ENCODE assay signal across 26 mouse cellular contexts in genomic region chr5:140381156-140381555, GRCm38 (mm10). TPM values are rescaled to one million over a fixed set of nuclear protein-coding genes. Genes with fewer than 3 reads are reported as not detected.
DNase-seq lines count a peak whose midpoint lies in the region; ATAC-seq and TF ChIP-seq lines count a peak whose summit lies in the region.
"Had no signal": no experiment of that assay in that cellular context is flagged by ENCODE, and none has a peak within 500 bp of the region (broad histone marks: within the 10 kb centered on the region; RNA-seq: fewer than 3 reads in every experiment).

No protein-coding gene starts in this region.

- H3K4me2 ChIP-seq in liver, embryonic 12.5 days: no peak overlapping the region
- no peak overlapping the region for H3K4me2 ChIP-seq in lung, postnatal 0 days (replicated peaks; ENCODE audit: low read depth, low read length)
- H3K4me2 ChIP-seq: embryonic facial prominence, embryonic 15.5 days; forebrain, embryonic 13.5 days; heart, embryonic 12.5 days; hindbrain, embryonic 14.5 days; limb, embryonic 12.5 days; midbrain, embryonic 12.5 days; stomach, embryonic 15.5 days had no signal

- peaks cover 51% of the 10 kb centered on the region; the same call in 1 of the 2 replicates for H3K79me2 ChIP-seq in liver, adult 2 months (ENCODE audit: control insufficient read depth, insufficient read depth, low read length)

- H3K36me3 ChIP-seq in liver, adult 2 months (ENCODE audit: control insufficient read depth, insufficient read depth, low read length): no peaks in the 10 kb centered on the region
- 0 out of 2 replicates have a peak, but pooled peaks cover 4% of the 10 kb centered on the region for H3K36me3 ChIP-seq in liver, embryonic 12.5 days
- no peaks in the 10 kb centered on the region for H3K36me3 ChIP-seq in lung, postnatal 0 days (ENCODE audit: insufficient read depth, low read length)
- H3K36me3 ChIP-seq: embryonic facial prominence, embryonic 15.5 days; heart, embryonic 12.5 days; limb, embryonic 12.5 days; midbrain, embryonic 12.5 days; stomach, embryonic 15.5 days had no signal

- WGBS in liver, adult 2 months: 78% methylated on average over 7 of the region's 7 CpGs
- 75% methylated on average over 7 of the region's 7 CpGs for WGBS in liver, embryonic 12.5 days (ENCODE audit: insufficient replicate concordance)
- WGBS in lung, postnatal 0 days: 67% methylated on average over 7 of the region's 7 CpGs

- no peak for TF ChIP-seq EP300 in lung, postnatal 0 days (IDR thresholded peaks at IDR 0.05)

- H3K4me3 ChIP-seq in liver, adult 2 months (ENCODE audit: insufficient read depth, low read depth, low read length): no peak overlapping the region
- no peak overlapping the region for H3K4me3 ChIP-seq in liver, embryonic 12.5 days
- no peak overlapping the region for H3K4me3 ChIP-seq in lung, postnatal 0 days (ENCODE audit: low read depth, low read length)
- H3K4me3 ChIP-seq: embryonic facial prominence, embryonic 10.5 days; embryonic facial prominence, embryonic 15.5 days; forebrain, embryonic 13.5 days; heart, embryonic 12.5 days; layer of hippocampus, adult 2 months; left cerebral cortex, adult 2 months; limb, embryonic 12.5 days; midbrain, embryonic 12.5 days; stomach, embryonic 15.5 days had no signal

- H3K27ac ChIP-seq in liver, adult 2 months (replicated peaks; ENCODE audit: insufficient read depth, low read depth, low read length): peak overlapping the region; percentile 57
- H3K27ac ChIP-seq in liver, embryonic 12.5 days: no peak overlapping the region
- peak overlapping the region; percentile 40 for H3K27ac ChIP-seq in lung, postnatal 0 days (ENCODE audit: low read length)
- H3K27ac ChIP-seq: embryonic facial prominence, embryonic 10.5 days; embryonic facial prominence, embryonic 15.5 days; forebrain, embryonic 13.5 days; hindbrain, embryonic 14.5 days; layer of hippocampus, adult 2 months; left cerebral cortex, adult 2 months; limb, embryonic 12.5 days; liver, embryonic 14.5 days; midbrain, embryonic 12.5 days; stomach, embryonic 15.5 days had no signal

- H3K27me3 ChIP-seq in liver, adult 2 months (ENCODE audit: control insufficient read depth, insufficient read depth, low read length): no peaks in the 10 kb centered on the region
- H3K27me3 ChIP-seq in liver, embryonic 12.5 days (replicated peaks): no peaks in the 10 kb centered on the region
- no peaks in the 10 kb centered on the region for H3K27me3 ChIP-seq in lung, postnatal 0 days (replicated peaks; ENCODE audit: insufficient read depth, low read length)
- H3K27me3 ChIP-seq: embryonic facial prominence, embryonic 15.5 days; forebrain, embryonic 13.5 days; heart, embryonic 12.5 days; limb, embryonic 12.5 days; midbrain, embryonic 12.5 days; stomach, embryonic 15.5 days had no signal

- ATAC-seq in liver, embryonic 12.5 days: no peak
- peak; percentile 63 for ATAC-seq in lung, postnatal 0 days
- ATAC-seq: CD4-positive, CD25-positive, alpha-beta regulatory T cell, adult 4 months; forebrain, embryonic 13.5 days; intestine, postnatal 0 days had no signal

- H3K9me3 ChIP-seq in liver, embryonic 12.5 days (replicated peaks): no peaks in the 10 kb centered on the region
- no peaks in the 10 kb centered on the region for H3K9me3 ChIP-seq in lung, postnatal 0 days (ENCODE audit: low read length)
- H3K9me3 ChIP-seq: embryonic facial prominence, embryonic 10.5 days; embryonic facial prominence, embryonic 15.5 days; forebrain, embryonic 13.5 days; heart, embryonic 12.5 days; limb, embryonic 12.5 days; midbrain, embryonic 12.5 days; stomach, embryonic 15.5 days had no signal

- TF ChIP-seq CTCF in liver, adult 2 months (IDR thresholded peaks at IDR 0.05; ENCODE audit: low read depth, low read length): no peak
- no peak for TF ChIP-seq CTCF in lung, postnatal 0 days (IDR thresholded peaks at IDR 0.05)

- no peak for TF ChIP-seq POLR2A in liver, adult 2 months (IDR thresholded peaks at IDR 0.05; ENCODE audit: extremely low read depth, insufficient read depth, low read length)

- H3K9ac ChIP-seq in liver, adult 2 months (ENCODE audit: low read depth, low read length): no peak overlapping the region
- H3K9ac ChIP-seq in liver, embryonic 12.5 days: no peak overlapping the region
- H3K9ac ChIP-seq in lung, postnatal 0 days (replicated peaks; ENCODE audit: low read depth): no peak overlapping the region
- H3K9ac ChIP-seq: embryonic facial prominence, embryonic 15.5 days; forebrain, embryonic 13.5 days; heart, embryonic 12.5 days; hindbrain, embryonic 14.5 days; limb, embryonic 12.5 days; liver, embryonic 14.5 days; midbrain, embryonic 12.5 days; stomach, embryonic 15.5 days had no signal

- peak; percentile 17 for DNase-seq in liver, adult 2 months (ENCODE audit: extremely low read depth, low read depth, low spot score)
- DNase-seq in lung, postnatal 0 days (ENCODE audit: low spot score): peak; percentile 76
- DNase-seq in lung, postnatal 25 days (ENCODE audit: low spot score): no peak
- DNase-seq in brain, adult 2 months (ENCODE audit: low read depth, low spot score): peak; percentile 29
- DNase-seq in lung, postnatal 36 days: peak; percentile 29
- no peak for DNase-seq in thymus, postnatal 36 days
- DNase-seq: adrenal gland, postnatal 25 days; cerebellum, adult 8-10 months; cerebellum, postnatal 25 days; gastrocnemius, postnatal 25 days; heart, postnatal 4 days; kidney, postnatal 25 days had no signal

- H3K4me1 ChIP-seq in liver, adult 2 months (ENCODE audit: control insufficient read depth, insufficient read depth, low read length): peaks cover 27% of the 10 kb centered on the region
- peaks cover 50% of the 10 kb centered on the region for H3K4me1 ChIP-seq in liver, embryonic 12.5 days
- no peaks in the 10 kb centered on the region for H3K4me1 ChIP-seq in lung, postnatal 0 days (ENCODE audit: insufficient read depth, low read depth, low read length)

RNA-seq across cellular contexts. Expression of gene Snx8, which starts 7.9 kb away (rescaled TPM):
- 12.5 and 14.0 TPM in 2 replicates for total RNA-seq in liver, adult 2 months (2014; rRNA removed)
- polyA plus RNA-seq in liver, adult 2 months (2012; rRNA removed): 10.2 and 11.2 TPM in 2 replicates
- polyA plus RNA-seq in liver, embryonic 12.5 days (2016; fragmentation: Nextera tagmentation; extraction: Ambion mirVana): 11.9 and 14.0 TPM in 2 replicates
- 16.7 and 17.1 TPM in 2 replicates for polyA plus RNA-seq in lung, postnatal 0 days (2015; fragmentation: Nextera tagmentation; extraction: Ambion mirVana)

RNA-seq across cellular contexts. Expression of gene Eif3b, which starts 38.0 kb away (rescaled TPM):
- 37.9 and 51.5 TPM in 2 replicates for total RNA-seq in liver, adult 2 months (2014; rRNA removed)
- polyA plus RNA-seq in liver, adult 2 months (2012; rRNA removed): 58.3 and 64.8 TPM in 2 replicates
- polyA plus RNA-seq in liver, embryonic 12.5 days (2016; fragmentation: Nextera tagmentation; extraction: Ambion mirVana): 217 and 229 TPM in 2 replicates
- 69.8 and 81.5 TPM in 2 replicates for polyA plus RNA-seq in lung, postnatal 0 days (2015; fragmentation: Nextera tagmentation; extraction: Ambion mirVana)

RNA-seq across cellular contexts. Expression of gene Mrm2, which starts 49.5 kb away (rescaled TPM):
- 6.8 and 8.0 TPM in 2 replicates for total RNA-seq in liver, adult 2 months (2014; rRNA removed)
- 8.4 and 8.9 TPM in 2 replicates for polyA plus RNA-seq in liver, adult 2 months (2012; rRNA removed)
- 12.0 and 14.7 TPM in 2 replicates for polyA plus RNA-seq in liver, embryonic 12.5 days (2016; fragmentation: Nextera tagmentation; extraction: Ambion mirVana)
- polyA plus RNA-seq in lung, postnatal 0 days (2015; fragmentation: Nextera tagmentation; extraction: Ambion mirVana): 9.8 and 11.7 TPM in 2 replicates

RNA-seq across cellular contexts. Expression of gene Nudt1, which starts 59.7 kb away (rescaled TPM):
- total RNA-seq in liver, adult 2 months (2014; rRNA removed): 20.7 and 25.3 TPM in 2 replicates
- polyA plus RNA-seq in liver, adult 2 months (2012; rRNA removed): 15.8 and 20.2 TPM in 2 replicates
- 34.6 and 36.3 TPM in 2 replicates for polyA plus RNA-seq in liver, embryonic 12.5 days (2016; fragmentation: Nextera tagmentation; extraction: Ambion mirVana)
- 17.9 and 19.4 TPM in 2 replicates for polyA plus RNA-seq in lung, postnatal 0 days (2015; fragmentation: Nextera tagmentation; extraction: Ambion mirVana)

RNA-seq across cellular contexts. Expression of gene Mad1l1, which starts 59.8 kb away (rescaled TPM):
- total RNA-seq in liver, adult 2 months (2014; rRNA removed): 6.4 and 6.7 TPM in 2 replicates
- 13.0 and 14.4 TPM in 2 replicates for polyA plus RNA-seq in liver, adult 2 months (2012; rRNA removed)
- 31.0 and 33.6 TPM in 2 replicates for polyA plus RNA-seq in liver, embryonic 12.5 days (2016; fragmentation: Nextera tagmentation; extraction: Ambion mirVana)
- 18.4 and 19.0 TPM in 2 replicates for polyA plus RNA-seq in lung, postnatal 0 days (2015; fragmentation: Nextera tagmentation; extraction: Ambion mirVana)

Comparison
In these comparisons a context has a peak if more than half of its experiments do, and no peak if none do; other contexts are left out.
1. DNase-seq: peak in liver, adult 2 months (single experiment), lung, postnatal 0 days (single experiment), brain, adult 2 months (single experiment) and lung, postnatal 36 days (single experiment); none in lung, postnatal 25 days (single experiment) and thymus, postnatal 36 days (0 of 2).